Mouse (Mus musculus): Measurements from ENCODE around the gene Dynlt1c.
"Not testable (repeated sequence)": the region's sequence is repeated elsewhere in the genome, so short reads cannot be mapped to it uniquely, and the experiment has no call there.

The Dynlt1c gene

GRCm38 (mm10) chr17:6620035-6620434 is 18.6 kb downstream of the Dynlt1c start:
- not testable (repeated sequence) for DNase-seq

- DNase-seq = not testable (repeated sequence)
Observed at GRCm38 (mm10) chr17:6620730-6621451, 19.4 kb downstream of the Dynlt1c start.

- not testable (repeated sequence) for DNase-seq
Observed at GRCm38 (mm10) chr17:6621976-6622375, 20.5 kb downstream of the Dynlt1c start.

GRCm38 (mm10) chr17:6624926-6625558 is 23.6 kb downstream of the Dynlt1c start:
- not testable (repeated sequence) for DNase-seq

GRCm38 (mm10) chr17:6630398-6630797 is 28.9 kb downstream of the Dynlt1c start:
- DNase-seq = not testable (repeated sequence)

- not testable (repeated sequence) for DNase-seq
Observed at GRCm38 (mm10) chr17:6632850-6633249, 31.4 kb downstream of the Dynlt1c start.

GRCm38 (mm10) chr17:6635781-6636180 is 34.3 kb downstream of the Dynlt1c start:
- not testable (repeated sequence) for DNase-seq

GRCm38 (mm10) chr17:6636861-6637260 is 35.4 kb downstream of the Dynlt1c start:
- no peak for DNase-seq

GRCm38 (mm10) chr17:6637434-6637833 is 36.0 kb downstream of the Dynlt1c start:
- DNase-seq = not testable (repeated sequence)

GRCm38 (mm10) chr17:6638444-6638843 is 37.0 kb downstream of the Dynlt1c start:
- not testable (repeated sequence) for DNase-seq

GRCm38 (mm10) chr17:6639486-6639885 is 38.0 kb downstream of the Dynlt1c start:
- DNase-seq = not testable (repeated sequence)

- not testable (repeated sequence) for DNase-seq
Observed at GRCm38 (mm10) chr17:6640044-6640637, 38.7 kb downstream of the Dynlt1c start.

- DNase-seq = not testable (repeated sequence)
Observed at GRCm38 (mm10) chr17:6640771-6641429, 39.4 kb downstream of the Dynlt1c start.

GRCm38 (mm10) chr17:6644210-6644609 is 42.7 kb downstream of the Dynlt1c start:
- not testable (repeated sequence) for DNase-seq

- not testable (repeated sequence) for DNase-seq
Observed at GRCm38 (mm10) chr17:6644673-6645072, 43.2 kb downstream of the Dynlt1c start.

- not testable (repeated sequence) for DNase-seq
Observed at GRCm38 (mm10) chr17:6645668-6646067, 44.2 kb downstream of the Dynlt1c start.

- DNase-seq = not testable (repeated sequence)
Observed at GRCm38 (mm10) chr17:6646841-6647240, 45.4 kb downstream of the Dynlt1c start.

- not testable (repeated sequence) for DNase-seq
Observed at GRCm38 (mm10) chr17:6647452-6647851, 46.0 kb downstream of the Dynlt1c start.

GRCm38 (mm10) chr17:6650904-6651565 is 49.6 kb downstream of the Dynlt1c start:
- DNase-seq = not testable (repeated sequence)

GRCm38 (mm10) chr17:6653341-6653946 is 52.0 kb downstream of the Dynlt1c start:
- not testable (repeated sequence) for DNase-seq

GRCm38 (mm10) chr17:6655087-6655511 is 53.6 kb downstream of the Dynlt1c start:
- DNase-seq = peak; percentile 92
